Mouse (Mus musculus) liver, embryonic 16.5 days (tissue): Measurements from ENCODE around the gene Myrf. TPM values are rescaled to one million over a fixed set of nuclear protein-coding genes. Genes with fewer than 3 reads are reported as not detected.

Source experiments
- ATAC-seq: fragments of 200-750 bp; cut with Nextera tagmentation; 2 replicates; pipeline ENCODE4 v1.8.0; 2017; ENCODE audit warnings: low read depth, mild to moderate bottlenecking, moderate number of reproducible peaks, moderate library complexity
- H3K27ac ChIP-seq: fragments of 300-500 bp; sonication (generic); 2 replicates; pipeline ENCODE4 v1.5.1; 2014; ENCODE audit warnings: mild to moderate bottlenecking, low read length
- H3K27me3 ChIP-seq: fragments of 300-500 bp; sonication (generic); 2 replicates; pipeline ENCODE4 v1.6.1; 2014; ENCODE audit warnings: low read depth, low read length, mixed read lengths; ENCODE audit not compliant: control insufficient read depth, insufficient read depth
- H3K36me3 ChIP-seq: fragments of 300-500 bp; sonication (generic); 2 replicates; pipeline ENCODE4 v1.6.1; 2014; ENCODE audit warnings: mild to moderate bottlenecking; ENCODE audit not compliant: control insufficient read depth, insufficient read depth
- H3K4me1 ChIP-seq: fragments of 300-500 bp; sonication (generic); 2 replicates; pipeline ENCODE4 v1.6.1; 2014; ENCODE audit warnings: low read depth, low read length, mixed read lengths; ENCODE audit not compliant: control insufficient read depth
- H3K4me2 ChIP-seq: fragments of 300-500 bp; sonication (generic); 2 replicates; pipeline ENCODE4 v1.6.1; 2014; ENCODE audit warnings: low read depth, low read length, mixed read lengths
- H3K4me3 ChIP-seq: fragments of 300-500 bp; sonication (generic); 2 replicates; pipeline ENCODE4 v1.5.1; 2014; ENCODE audit warnings: low read depth, mild to moderate bottlenecking, low read length
- H3K9ac ChIP-seq: fragments of 300-500 bp; sonication (generic); 2 replicates; pipeline ENCODE4 v1.6.1; 2014; ENCODE audit warnings: low read depth, low read length
- H3K9me3 ChIP-seq: fragments of 300-500 bp; sonication (generic); replicated peaks from 2 replicates; pipeline ENCODE4 v1.6.1; 2016; ENCODE audit warnings: low read length; ENCODE audit not compliant: control insufficient read depth
- WGBS: fragments of 180-500 bp; shearing (Covaris S2); extraction: QIAGEN DNeasy Blood & Tissue Kit; methylation state at CpG from one replicate; pipeline ENCODE4 v1.1.7; 2014; ENCODE audit not compliant: insufficient replicate concordance; 5-methylcytosine and 5-hydroxymethylcytosine counted together
- polyA plus RNA-seq: library from polyadenylated mRNA; unstranded; fragments of >200 nt; fragmentation: Nextera tagmentation; extraction: Ambion mirVana; gene quantifications from 2 replicates; pipeline ENCODE4 v1.2.1, GENCODE M21; 2015

The Myrf gene
- 3.1 and 3.9 TPM in 2 replicates for polyA plus RNA-seq

DNA sequence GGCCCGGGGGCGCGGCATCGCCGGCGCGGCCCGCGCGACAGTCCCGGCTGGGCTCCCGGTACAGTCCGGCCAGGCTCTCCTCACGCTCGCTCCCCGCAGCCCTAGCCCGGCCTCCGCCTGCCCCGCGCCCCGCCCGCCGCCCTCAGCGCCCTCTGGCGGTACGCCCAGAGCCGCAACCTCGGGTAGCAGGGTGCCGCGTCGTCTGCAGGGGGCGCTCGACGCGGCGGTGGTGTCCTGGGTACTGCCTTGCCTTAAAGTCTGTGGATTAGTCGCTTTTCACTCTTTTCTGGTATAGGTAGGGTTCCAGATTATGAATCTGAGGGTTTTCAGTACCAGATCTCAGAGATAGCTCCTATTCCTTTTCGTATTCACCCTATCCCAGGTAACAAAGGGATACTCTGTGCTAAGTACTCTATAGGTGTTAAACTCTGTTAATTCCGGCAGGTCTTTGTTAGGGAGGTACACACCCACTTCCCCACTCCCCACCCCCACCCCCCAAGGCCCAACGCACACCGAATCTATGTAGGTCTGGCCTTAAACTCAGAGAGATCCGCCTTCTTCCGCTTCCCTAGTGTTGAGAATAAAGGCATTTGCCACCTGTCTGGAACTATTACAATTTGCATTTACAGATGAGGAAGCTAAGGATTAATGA lies at the start of gene Myrf:
TSS of gene Myrf (minus strand) at position 95 of the 652 bp plus-strand sequence.
- H3K27me3 ChIP-seq: peaks cover 5% of the 10 kb centered on the region; the same call in 1 of the 2 replicates
- H3K4me3 ChIP-seq: peak within 1 kb of the TSS; percentile 62
- 0 out of 2 replicates have a peak within 1 kb of the TSS, but pooled peaks have one; percentile 4 for H3K27ac ChIP-seq
- no peaks in the 10 kb centered on the region for H3K36me3 ChIP-seq
- peak within 1 kb of the TSS; percentile 71 for H3K4me2 ChIP-seq
- peak; percentile 79 for ATAC-seq
- H3K9me3 ChIP-seq: no peaks in the 10 kb centered on the region
- peaks cover 14% of the 10 kb centered on the region for H3K4me1 ChIP-seq
- WGBS: 7% methylated on average over 43 of the region's 43 CpGs
- peak within 1 kb of the TSS; percentile 58 for H3K9ac ChIP-seq

DNA sequence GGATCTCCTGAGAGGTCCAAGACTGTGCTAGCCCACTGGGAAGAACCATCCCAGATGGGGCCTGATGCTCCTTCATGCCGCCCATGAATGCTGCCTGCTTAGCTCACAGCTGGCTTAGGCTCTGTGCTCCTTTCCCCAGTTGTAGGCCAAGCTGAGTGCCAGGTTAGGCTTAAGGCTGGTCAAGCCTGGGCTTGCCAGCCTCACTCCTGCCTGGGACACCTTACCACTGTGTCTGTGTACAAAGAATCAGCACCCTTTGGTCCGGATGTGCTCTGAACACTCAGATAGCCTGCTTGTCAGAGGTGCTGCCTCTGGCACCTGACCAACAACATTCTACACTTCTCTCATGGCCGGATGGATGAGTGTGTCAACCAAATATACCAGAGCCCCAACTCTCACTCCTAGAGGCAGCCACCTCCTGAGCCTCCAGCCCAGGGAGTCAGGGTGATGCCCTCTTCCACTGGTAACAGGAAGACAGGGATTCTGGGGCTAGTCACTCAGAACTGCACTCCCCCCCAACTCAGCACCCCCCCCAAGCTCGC lies 49.1 kb upstream of the Myrf start:
- WGBS: 34% methylated on average over 4 of the region's 4 CpGs
- H3K4me2 ChIP-seq: no peak overlapping the region
- H3K4me3 ChIP-seq: no peak overlapping the region
- H3K36me3 ChIP-seq: no peaks in the 10 kb centered on the region
- peak; percentile 15 for ATAC-seq
- H3K4me1 ChIP-seq: peaks cover 11% of the 10 kb centered on the region
- no peaks in the 10 kb centered on the region for H3K27me3 ChIP-seq
- H3K9me3 ChIP-seq: no peaks in the 10 kb centered on the region
- no peak overlapping the region for H3K27ac ChIP-seq
- no peak overlapping the region for H3K9ac ChIP-seq

DNA sequence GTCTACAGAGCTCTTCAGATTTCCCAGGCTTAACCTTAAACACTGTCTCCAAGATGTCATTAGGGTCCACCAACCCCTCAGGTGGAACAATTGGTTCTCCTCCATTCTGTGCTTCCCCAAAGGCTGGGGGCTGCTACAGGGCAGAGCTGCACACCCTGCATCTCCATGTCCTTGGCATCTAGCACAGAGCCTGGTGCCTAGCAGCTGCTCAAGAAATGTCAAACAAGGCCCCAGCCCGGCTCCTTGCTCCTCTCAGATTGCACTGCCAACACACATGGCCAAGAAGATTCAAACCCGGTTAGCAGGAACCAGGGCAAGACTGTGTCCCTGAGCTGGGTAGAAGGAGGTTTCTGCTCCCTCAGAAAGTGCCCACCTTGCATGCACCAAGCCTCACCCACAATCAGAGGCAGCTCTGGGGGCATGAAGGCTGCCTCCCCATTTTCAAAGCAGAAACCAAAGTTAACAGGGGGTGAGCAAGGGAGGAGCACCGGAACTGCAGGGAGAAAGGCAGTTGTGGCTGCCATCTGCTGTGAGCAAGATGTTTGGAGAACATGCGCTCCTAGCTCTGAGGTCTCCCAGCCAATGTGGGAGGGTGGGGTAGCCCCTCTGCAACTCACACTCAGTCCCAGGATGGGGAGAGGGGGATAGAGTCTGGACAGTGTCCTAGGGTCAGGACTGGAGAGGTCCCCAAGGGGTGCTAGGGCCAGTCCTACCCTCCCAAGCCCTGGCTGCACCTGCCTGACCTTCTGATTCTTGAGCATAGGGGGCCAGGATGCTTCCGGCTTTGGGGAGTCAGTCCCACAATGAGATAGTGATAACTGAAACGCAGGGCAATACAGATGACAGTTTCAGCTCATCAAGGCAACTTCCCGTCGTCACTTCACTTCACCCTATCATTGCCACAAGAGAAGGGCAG lies 47.8 kb upstream of the Myrf start:
- ATAC-seq: no peak
- Histone ChIP-seq H3K36me3 (no peaks in the 10 kb centered on the region), H3K9me3 (no peaks in the 10 kb centered on the region), H3K4me1 (peaks cover 11% of the 10 kb centered on the region), H3K27me3 (no peaks in the 10 kb centered on the region), H3K4me2 (no peak overlapping the region), H3K4me3 (no peak overlapping the region), H3K9ac (no peak overlapping the region), H3K27ac (no peak overlapping the region)
- 56% methylated on average over 8 of the region's 8 CpGs for WGBS

DNA sequence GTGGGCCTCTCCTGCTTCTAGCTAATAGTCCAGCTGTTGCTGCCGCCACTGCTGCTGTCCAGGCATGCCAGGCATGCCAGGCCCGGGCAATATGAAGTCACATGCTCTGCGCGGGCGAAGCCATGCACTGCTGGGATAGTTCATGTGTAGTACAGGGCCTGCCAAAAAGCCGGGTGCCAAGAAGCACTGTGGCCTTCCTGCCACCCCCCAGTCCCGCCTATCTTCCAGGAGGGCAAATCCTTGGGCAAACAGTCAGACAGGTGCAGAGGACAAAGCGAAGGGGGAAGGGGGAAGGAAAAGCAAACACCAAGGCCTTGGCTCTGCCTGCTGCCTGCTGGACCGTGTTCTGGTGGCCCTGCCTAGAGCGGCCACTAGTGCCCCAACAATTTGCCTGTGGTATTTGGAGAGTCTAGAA lies 45.9 kb upstream of the Myrf start:
- Histone ChIP-seq H3K9ac (no peak overlapping the region), H3K27me3 (no peaks in the 10 kb centered on the region), H3K4me2 (no peak overlapping the region), H3K27ac (no peak overlapping the region), H3K9me3 (no peaks in the 10 kb centered on the region), H3K4me3 (no peak overlapping the region), H3K36me3 (no peaks in the 10 kb centered on the region), H3K4me1 (peaks cover 11% of the 10 kb centered on the region)
- no peak for ATAC-seq
- 66% methylated on average over 10 of the region's 10 CpGs for WGBS

DNA sequence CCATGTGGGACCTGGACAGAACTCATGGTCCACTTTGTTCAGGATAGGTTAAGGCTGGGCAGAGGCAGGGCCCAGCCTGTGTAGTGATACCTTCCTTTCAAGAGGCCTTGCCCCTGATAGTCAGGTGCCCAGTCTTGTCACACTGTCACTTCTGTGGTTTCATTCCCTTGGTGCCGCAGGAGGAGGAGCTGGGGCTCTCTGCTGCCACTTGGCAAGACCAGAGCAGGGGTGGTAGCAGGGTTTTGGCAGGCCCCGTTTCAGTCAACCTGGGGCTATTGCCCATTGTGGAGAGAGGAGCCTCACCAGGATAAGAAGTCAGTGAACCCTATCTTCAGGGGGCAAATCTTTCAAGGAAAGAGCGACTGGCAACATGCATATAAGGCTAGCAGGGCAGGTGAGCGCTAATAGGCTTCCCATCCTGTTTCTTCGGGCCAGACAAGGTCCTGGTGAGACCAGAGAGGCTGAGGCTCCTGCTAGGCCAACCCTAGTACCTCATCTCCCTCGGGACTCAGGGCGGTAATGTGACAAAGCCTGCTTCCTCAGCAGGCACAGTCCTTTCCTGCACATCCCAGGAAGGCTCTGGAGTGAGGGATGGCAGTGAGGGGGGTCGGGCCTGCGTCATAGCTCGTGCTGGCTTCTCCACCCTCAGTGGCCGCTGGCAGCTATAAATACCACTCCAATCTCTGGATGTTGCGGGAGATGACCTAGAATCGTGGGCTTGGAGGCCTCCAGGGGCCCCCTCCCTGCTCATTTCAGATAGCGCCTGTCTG lies 40.4 kb upstream of the Myrf start:
- H3K27me3 ChIP-seq: no peaks in the 10 kb centered on the region
- H3K4me3 ChIP-seq: no peak overlapping the region
- WGBS: 49% methylated on average over 14 of the region's 14 CpGs
- no peaks in the 10 kb centered on the region for H3K9me3 ChIP-seq
- no peak overlapping the region for H3K9ac ChIP-seq
- no peak overlapping the region for H3K27ac ChIP-seq
- no peak overlapping the region for H3K4me2 ChIP-seq
- peaks cover 10% of the 10 kb centered on the region for H3K4me1 ChIP-seq
- no peak for ATAC-seq
- H3K36me3 ChIP-seq: no peaks in the 10 kb centered on the region

DNA sequence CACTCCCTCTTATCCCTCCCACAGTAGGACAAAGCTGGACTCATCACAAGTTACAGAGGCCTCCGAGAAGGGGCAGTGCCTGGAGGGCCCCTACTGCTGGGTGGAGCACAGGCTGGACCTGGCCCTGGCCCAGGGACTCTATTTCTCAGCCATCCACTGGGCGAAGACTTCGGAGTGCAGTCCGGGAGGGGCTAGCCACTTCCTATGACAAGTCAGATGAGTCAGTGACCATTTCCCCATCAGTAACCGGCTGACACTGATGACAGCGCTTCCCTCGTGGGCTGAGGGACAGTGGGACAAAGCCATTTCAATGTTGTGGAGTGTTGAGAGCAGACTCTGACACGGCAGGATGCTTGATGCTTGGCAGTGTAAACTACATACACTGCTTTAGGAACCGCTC lies 39.1 kb upstream of the Myrf start:
- H3K9me3 ChIP-seq: no peaks in the 10 kb centered on the region
- H3K4me1 ChIP-seq: peaks cover 10% of the 10 kb centered on the region
- no peak overlapping the region for H3K27ac ChIP-seq
- no peak overlapping the region for H3K4me3 ChIP-seq
- H3K36me3 ChIP-seq: no peaks in the 10 kb centered on the region
- no peak for ATAC-seq
- 34% methylated on average over 9 of the region's 9 CpGs for WGBS
- no peak overlapping the region for H3K4me2 ChIP-seq
- no peak overlapping the region for H3K9ac ChIP-seq
- no peaks in the 10 kb centered on the region for H3K27me3 ChIP-seq

DNA sequence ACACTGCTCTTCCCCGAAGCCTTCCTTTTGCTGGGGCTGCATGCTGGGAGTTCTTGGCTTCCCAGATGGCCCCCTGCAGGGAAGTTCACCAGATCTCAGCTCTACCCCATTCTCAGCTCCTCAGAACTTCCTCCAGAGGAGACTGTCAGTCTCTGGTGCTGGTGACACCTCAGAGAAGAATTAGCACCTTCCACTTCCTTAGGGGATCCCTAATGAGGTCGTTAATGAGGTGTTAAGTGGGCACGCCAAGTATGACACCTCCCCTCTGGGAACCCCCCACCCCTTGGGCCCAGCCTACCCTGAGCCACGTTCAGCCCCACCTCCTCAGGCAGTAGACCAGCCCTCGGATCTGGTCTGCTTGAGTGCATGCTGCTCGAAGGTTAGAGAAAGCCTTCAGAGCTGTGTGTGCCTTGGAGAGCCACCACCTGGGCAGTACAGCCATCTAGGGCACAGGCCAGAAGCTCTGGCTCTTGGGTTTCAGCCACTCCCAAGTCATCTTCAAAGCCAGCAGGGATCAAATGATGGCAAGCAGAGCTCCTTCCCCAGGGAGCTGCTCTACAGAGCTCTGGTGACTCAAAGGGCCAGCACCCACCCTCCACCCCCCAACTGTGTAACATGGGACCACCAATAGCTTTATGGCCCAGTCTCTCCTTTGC lies 38.2 kb upstream of the Myrf start:
- Histone ChIP-seq H3K4me2 (no peak overlapping the region), H3K4me3 (no peak overlapping the region), H3K36me3 (no peaks in the 10 kb centered on the region), H3K9ac (no peak overlapping the region), H3K4me1 (peaks cover 10% of the 10 kb centered on the region), H3K27ac (no peak overlapping the region), H3K9me3 (no peaks in the 10 kb centered on the region), H3K27me3 (no peaks in the 10 kb centered on the region)
- ATAC-seq: no peak
- 28% methylated on average over 6 of the region's 6 CpGs for WGBS

DNA sequence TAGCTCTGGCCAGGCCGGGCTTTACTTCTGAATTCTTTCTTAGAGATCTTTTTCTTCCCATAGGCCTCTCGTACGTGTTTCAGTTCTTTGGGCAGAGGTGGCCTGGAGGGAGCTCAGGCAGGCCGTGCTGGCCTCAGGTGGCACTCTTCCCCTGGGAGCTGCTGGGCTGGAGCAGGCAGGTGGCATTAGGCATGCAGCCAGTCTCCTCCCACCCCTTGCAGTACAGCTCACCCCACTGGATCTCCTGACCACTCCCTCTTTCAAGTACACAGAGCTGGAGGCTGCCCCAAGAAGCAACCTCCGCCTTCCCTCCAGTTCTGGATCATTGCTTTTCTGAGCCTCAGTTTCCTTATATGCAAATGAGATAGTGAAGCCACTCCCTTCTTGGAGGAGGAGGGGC lies 37.2 kb upstream of the Myrf start:
- no peak overlapping the region for H3K9ac ChIP-seq
- H3K4me1 ChIP-seq: peaks cover 10% of the 10 kb centered on the region
- no peaks in the 10 kb centered on the region for H3K27me3 ChIP-seq
- no peaks in the 10 kb centered on the region for H3K9me3 ChIP-seq
- 41% methylated on average over 5 of the region's 5 CpGs for WGBS
- peak; percentile 69 for ATAC-seq
- H3K27ac ChIP-seq: no peak overlapping the region
- no peaks in the 10 kb centered on the region for H3K36me3 ChIP-seq
- H3K4me2 ChIP-seq: no peak overlapping the region
- H3K4me3 ChIP-seq: no peak overlapping the region
